Mouse (Mus musculus) testis, adult 10 weeks (tissue): Measurements from ENCODE around the gene Zfp773. TPM values are rescaled to one million over a fixed set of nuclear protein-coding genes. Genes with fewer than 3 reads are reported as not detected.

Experiments
- polyA plus RNA-seq: library from polyadenylated mRNA; stranded (reverse); fragments of 350-450 nt; fragmentation: Illumina TruSeq; extraction: RNeasy Lipid Tissue Mini Kit (QIAGEN cat#74804); gene quantifications from one replicate; pipeline ENCODE4 v1.2.3, GENCODE M21; 2014; ENCODE audit warnings: low read depth, low replicate concordance

Zfp773 gene
- polyA plus RNA-seq = 0.46 TPM

DNA sequence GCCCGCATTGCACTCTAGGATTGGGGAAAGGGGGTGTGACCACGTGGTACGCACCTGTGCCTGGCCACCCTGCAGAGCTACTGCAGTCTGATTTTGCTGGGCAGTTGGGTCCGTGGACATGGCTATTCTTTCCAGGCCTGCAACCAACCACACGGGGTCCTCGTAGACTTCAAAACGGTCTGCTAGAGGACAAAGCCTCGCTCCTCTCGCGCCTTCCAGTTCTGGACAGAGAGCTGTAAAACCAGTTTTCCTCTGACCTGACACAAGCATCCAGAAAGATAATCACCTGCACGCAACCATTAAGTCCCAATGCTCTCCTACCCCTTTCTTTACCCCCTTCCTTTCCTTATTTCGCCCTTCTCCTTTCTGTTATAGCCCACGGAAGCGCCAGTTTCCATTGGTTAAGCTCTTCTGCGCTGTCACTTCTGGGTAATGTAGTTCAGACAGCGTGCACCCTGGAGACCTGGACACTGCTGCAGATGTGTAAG, at the start of gene Zfp773:
TSS of gene Zfp773 (minus strand) at position 377 of the 488 bp plus-strand sequence.

DNA sequence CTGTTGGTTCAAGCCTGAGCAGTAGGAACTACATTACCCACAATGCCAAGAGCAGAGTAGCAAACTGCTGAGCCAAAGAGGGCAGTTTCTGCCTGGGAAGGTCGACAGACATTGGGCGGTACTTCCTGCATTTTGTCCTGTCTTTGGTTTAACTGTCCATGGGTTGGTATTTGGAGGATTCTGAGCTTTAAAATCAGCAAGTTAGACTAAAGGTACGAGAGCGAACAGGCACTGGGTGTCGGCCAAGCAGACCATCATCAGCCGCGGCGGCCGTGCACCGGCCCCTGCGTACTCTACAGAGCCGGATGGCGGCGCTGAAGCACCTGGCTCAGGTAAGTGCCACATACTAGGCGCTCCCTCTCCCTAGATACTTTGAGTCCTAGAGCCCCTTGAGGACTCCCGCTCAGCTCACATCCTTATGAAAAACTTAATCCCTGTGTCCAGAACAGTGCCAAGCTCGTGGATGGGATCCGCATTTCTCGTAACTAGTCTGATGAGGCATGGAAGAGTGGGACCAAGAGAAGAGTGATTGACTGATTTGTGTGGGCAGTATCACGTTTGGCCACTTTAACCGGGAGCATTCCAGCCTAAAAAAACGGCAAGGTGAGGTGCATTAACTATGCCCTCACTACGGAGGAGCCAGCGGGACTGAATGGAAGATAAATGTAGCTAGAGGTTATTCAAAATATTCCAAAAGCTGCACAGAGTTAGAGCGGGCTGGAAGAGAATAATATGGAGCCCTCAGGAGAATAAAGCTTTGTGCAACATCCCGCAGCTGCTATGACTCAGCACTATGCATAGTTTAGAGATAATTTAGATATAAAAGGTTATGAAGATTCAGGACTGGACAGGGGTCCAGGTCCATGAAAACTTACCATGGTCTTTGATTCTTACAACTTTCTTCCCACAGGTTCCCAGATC, 34.9 kb upstream of the Zfp773 start, which contains the start of gene Zfp418:
TSS of gene Zfp418 (plus strand) at position 104 of the 921 bp plus-strand sequence.

GRCm38 (mm10) chr7:7120921-7121601, 15.5 kb downstream of the Zfp773 start, which contains the start of gene Zfp954:
TSS of gene Zfp954 (minus strand) at chr7:7121488.

Other genes with a start within 250 kb of the Zfp773 start
- 12.7 TPM for gene Aurkc, start 141.5 kb downstream of the Zfp773 start, polyA plus RNA-seq
- gene Zfp954, start 15.3 kb downstream of the Zfp773 start, polyA plus RNA-seq = 1.5 TPM
- 0.31 TPM for gene Zfp418, start 34.6 kb upstream of the Zfp773 start, polyA plus RNA-seq
- gene Zfp772, start 73.2 kb upstream of the Zfp773 start, polyA plus RNA-seq = 3.5 TPM
- 8.9 TPM for gene Vmn2r29, start 110.6 kb upstream of the Zfp773 start, polyA plus RNA-seq
- 7.6 TPM for gene Gm45844, start 141.5 kb upstream of the Zfp773 start, polyA plus RNA-seq
- 37.0 TPM for gene Clcn4, start 164.1 kb upstream of the Zfp773 start, polyA plus RNA-seq
- gene Vmn2r30, start 200.9 kb upstream of the Zfp773 start, polyA plus RNA-seq = 0.04 TPM
- not detected for gene Gm45783, start 237.8 kb upstream of the Zfp773 start, polyA plus RNA-seq